Mouse (Mus musculus) cortical plate, adult 2 months (tissue): Measurements from ENCODE around the gene Car10. TPM values are rescaled to one million over a fixed set of nuclear protein-coding genes. Genes with fewer than 3 reads are reported as not detected.
A peak's percentile ranks its signal among the peaks of the same experiment; 100 is the strongest.

Experiments used
- H3K27ac ChIP-seq: fragments of 200-500 bp; 2 replicates; pipeline ENCODE4 v1.5.1; 2012; ENCODE audit warnings: low read length, control low read depth, inconsistent platforms; ENCODE audit not compliant: insufficient read depth
- H3K4me1 ChIP-seq: fragments of 200-500 bp; 2 replicates; pipeline ENCODE4 v1.6.1; 2011; ENCODE audit warnings: low read length; ENCODE audit not compliant: control insufficient read depth, insufficient read depth
- H3K4me3 ChIP-seq: fragments of 200-500 bp; 2 replicates; pipeline ENCODE4 v1.5.1; 2011; ENCODE audit warnings: mild to moderate bottlenecking, low read length, control low read depth; ENCODE audit not compliant: insufficient read depth
- CTCF ChIP-seq: fragments of 200-500 bp; IDR thresholded peaks from 2 replicates; pipeline ENCODE4 v1.5.1; 2011; ENCODE audit warnings: mild to moderate bottlenecking, control low read depth, low read length; ENCODE audit not compliant: insufficient read depth; ENCODE audit errors: extremely low read depth
- POLR2A ChIP-seq: fragments of 200-500 bp; IDR thresholded peaks from 2 replicates; pipeline ENCODE4 v1.6.1; 2011; ENCODE audit warnings: mild to moderate bottlenecking, low read length, control low read depth; ENCODE audit not compliant: insufficient read depth; ENCODE audit errors: extremely low read depth
- polyA plus RNA-seq: library from polyadenylated mRNA; depleted of rRNA; stranded (reverse); fragments of >200 nt; gene quantifications from 2 replicates; pipeline ENCODE4 v1.2.3, GENCODE M21; 2012; rRNA removed

Car10 gene
- polyA plus RNA-seq = 86.1 and 88.0 TPM in 2 replicates

DNA sequence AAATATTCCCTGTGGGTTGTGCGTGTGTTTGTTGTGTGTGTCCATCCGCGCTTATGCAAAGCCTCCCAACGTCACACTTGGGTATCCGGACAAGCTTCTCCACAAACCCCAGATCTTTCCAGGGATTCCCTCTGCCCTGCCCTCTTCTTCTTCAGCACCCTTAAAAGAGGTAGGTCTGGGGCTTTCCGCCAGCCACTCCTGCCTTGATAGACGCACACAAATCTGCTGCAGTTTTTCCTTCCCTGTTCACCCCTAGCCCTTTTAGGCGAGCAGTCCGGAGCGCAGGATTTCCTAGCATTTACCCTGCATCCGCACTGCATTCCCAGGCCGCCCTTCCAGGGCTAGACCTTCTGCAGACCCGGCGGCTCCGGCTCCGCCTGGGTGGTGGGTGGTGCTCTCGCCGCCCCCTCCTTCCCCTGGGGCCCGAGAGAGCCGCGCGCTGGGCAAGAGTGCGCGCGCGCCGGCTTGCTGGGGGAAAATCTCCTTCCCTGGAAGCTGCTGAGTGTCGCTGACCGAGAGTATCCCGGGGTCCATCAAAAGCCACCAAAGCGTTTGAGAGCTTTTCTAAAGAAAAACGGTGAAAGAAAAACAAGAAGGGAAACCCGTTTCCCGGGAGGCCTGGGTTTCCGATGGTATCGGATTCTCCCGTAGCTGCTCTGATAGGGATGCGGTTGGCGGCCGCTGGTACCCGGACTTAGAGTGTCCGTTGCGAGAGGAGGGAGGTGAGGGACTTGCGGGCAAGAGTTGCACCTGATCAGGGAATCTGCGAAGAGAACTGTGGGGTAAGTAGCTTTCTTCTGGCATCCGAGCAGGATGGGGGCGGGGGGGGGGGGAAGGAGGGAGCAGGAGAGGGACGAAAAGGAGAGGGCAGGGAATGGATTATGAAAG lies at the start of gene Car10:
TSS of gene Car10 (plus strand) at position 88 of the 888 bp plus-strand sequence.
- peak within 1 kb of the TSS; percentile 91 for H3K4me3 ChIP-seq
- H3K27ac ChIP-seq = peak within 1 kb of the TSS; percentile 61
- no peaks in the 10 kb centered on the region for H3K4me1 ChIP-seq
- TF ChIP-seq CTCF = no peak
- TF ChIP-seq POLR2A = peak; percentile 30; the same call in 1 of the 2 replicates

DNA sequence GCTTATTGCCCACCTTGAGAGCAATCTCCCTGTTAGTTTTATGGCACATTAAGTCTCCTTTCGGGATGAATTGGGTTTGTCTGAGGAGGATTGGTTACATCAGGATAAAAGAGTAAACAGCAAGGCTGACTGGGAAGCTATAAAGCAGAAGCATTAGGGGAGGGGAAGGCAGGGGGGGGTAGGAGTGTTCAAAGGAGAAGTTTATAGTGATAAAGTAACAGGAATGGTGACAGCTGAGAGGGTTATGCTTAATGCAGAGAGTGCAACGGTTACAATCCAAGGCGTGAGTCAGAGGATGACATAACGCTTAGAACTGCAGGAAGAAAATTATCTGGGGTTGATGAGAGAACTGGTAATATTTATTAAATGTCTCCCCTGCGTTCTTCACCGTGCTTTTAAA lies 32.8 kb upstream of the Car10 start:
- TF ChIP-seq CTCF (no peak), POLR2A (no peak)
- Histone ChIP-seq H3K27ac (no peak overlapping the region), H3K4me3 (no peak overlapping the region), H3K4me1 (no peaks in the 10 kb centered on the region)

DNA sequence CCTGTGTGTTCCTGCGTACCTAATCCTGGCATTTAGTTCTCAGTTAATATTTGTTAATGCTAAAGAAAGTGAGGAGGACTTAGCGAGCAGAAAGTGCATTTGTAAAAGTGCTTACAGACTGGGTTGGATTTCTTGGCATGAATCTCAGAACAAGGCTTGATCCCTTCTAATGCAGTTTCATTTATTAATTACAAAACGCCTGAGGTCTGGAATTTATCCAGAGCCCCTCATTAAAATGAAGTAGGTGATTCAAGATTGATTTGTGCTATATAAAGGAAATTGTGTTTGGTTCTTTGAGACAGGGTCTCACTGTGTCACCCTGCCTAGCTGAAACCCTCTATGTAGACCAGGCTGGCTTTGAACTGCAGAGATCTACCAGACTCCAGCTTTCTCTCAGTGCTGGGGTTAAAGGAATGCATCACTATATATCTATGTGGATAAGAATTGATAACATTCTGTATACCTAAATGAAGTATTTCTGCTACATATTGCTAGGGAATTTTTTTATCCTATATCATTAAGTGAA lies 32.1 kb upstream of the Car10 start:
- no peak overlapping the region for H3K4me3 ChIP-seq
- no peaks in the 10 kb centered on the region for H3K4me1 ChIP-seq
- no peak overlapping the region for H3K27ac ChIP-seq
- TF ChIP-seq CTCF = no peak
- TF ChIP-seq POLR2A = no peak

DNA sequence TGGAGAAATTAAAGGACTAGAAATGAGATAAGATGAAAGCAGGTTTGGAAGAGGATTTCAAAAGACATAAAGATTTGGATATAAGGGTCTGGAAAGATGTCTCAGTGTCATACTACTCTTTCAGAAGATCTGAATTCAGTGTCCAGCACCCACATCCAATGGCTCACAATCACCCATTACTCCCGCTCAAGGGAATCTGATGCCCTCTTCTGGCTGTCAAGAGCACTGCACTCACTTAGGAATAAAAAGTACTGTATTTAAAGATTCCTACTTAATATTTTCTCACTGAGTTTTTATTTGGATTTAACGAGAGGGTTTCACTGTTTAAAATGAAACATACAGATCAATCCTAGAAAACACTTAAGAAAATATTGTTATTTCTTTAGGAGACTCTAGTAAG lies 2.2 kb upstream of the Car10 start:
- Histone ChIP-seq H3K4me1 (no peaks in the 10 kb centered on the region), H3K4me3 (no peak overlapping the region), H3K27ac (no peak overlapping the region)
- no peak for TF ChIP-seq POLR2A
- TF ChIP-seq CTCF = peak; percentile 36; the same call in 1 of the 2 replicates

DNA sequence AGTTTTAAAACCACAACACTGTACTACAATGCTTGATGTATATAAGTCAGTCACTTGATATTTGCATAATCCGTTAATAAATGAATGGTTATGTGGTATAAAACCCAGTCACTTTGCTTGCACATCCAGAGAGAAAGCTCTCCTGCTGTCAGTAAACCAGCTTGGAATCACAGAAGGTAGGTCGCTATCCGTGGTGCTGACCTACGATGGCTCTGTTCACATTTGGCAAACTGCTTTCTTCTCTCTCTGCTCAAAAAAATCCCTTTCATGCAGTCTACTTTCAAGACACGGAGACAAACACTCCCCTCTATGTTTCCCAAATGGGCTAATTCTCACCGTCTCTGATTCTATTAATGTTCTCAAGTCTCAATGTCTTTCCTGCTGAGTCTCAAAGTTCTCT lies 827 bp upstream of the Car10 start:
- no peak for TF ChIP-seq POLR2A
- no peak for TF ChIP-seq CTCF
- no peak overlapping the region for H3K27ac ChIP-seq
- no peaks in the 10 kb centered on the region for H3K4me1 ChIP-seq
- H3K4me3 ChIP-seq = peak overlapping the region; percentile 91

DNA sequence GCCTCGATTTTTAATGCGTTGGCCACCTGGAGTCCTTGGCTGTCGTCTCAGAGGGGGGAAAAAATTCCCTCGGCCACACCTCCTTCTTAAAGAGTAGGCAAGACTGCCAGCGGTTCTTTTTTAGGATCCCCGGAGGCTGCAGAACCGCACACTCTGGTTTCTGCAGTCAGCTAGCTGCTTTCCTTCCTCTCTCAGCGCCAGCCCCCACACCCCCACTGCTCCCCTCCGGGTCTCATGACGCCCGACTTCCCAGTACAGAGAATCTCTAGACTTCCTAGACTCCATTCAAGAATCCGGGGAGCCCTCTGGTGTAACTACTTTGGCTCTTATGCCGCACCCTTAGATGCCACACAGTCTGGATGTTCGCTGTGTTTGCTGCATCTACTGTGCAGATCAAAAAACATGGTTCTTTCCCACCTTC lies 387 bp upstream of the Car10 start:
- Histone ChIP-seq H3K4me3 (peak overlapping the region; percentile 91), H3K4me1 (no peaks in the 10 kb centered on the region), H3K27ac (peak overlapping the region; percentile 16; the same call in 1 of the 2 replicates)
- TF ChIP-seq POLR2A = peak; percentile 41; the same call in 1 of the 2 replicates
- no peak for TF ChIP-seq CTCF

DNA sequence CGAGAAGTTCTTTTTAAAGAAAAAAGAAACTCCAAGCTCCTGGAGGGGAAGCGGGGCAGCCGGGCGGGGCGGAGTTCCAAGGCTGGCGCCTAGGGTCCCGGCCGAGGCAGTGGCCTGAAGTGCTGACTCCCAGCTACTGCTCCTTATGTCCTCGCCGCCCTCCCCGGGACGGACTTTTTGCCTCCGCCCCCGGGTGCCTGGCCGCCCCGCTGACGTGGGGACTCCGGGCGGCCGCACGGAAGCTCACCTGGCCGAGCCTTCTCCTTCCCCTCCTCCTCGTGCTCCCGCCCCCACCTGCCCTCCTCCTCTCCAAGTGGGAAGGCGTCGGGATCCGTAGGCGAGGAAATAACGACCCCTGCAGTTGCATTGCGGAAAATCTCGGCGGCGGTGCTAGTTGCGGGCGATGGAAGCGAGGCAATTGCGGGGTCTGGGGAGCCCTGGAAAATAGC lies 1.1 kb downstream of the Car10 start:
- Histone ChIP-seq H3K4me3 (peak overlapping the region; percentile 91), H3K4me1 (no peaks in the 10 kb centered on the region), H3K27ac (peak overlapping the region; percentile 24)
- TF ChIP-seq CTCF (peak; percentile 17; the same call in 1 of the 2 replicates), POLR2A (no peak)

DNA sequence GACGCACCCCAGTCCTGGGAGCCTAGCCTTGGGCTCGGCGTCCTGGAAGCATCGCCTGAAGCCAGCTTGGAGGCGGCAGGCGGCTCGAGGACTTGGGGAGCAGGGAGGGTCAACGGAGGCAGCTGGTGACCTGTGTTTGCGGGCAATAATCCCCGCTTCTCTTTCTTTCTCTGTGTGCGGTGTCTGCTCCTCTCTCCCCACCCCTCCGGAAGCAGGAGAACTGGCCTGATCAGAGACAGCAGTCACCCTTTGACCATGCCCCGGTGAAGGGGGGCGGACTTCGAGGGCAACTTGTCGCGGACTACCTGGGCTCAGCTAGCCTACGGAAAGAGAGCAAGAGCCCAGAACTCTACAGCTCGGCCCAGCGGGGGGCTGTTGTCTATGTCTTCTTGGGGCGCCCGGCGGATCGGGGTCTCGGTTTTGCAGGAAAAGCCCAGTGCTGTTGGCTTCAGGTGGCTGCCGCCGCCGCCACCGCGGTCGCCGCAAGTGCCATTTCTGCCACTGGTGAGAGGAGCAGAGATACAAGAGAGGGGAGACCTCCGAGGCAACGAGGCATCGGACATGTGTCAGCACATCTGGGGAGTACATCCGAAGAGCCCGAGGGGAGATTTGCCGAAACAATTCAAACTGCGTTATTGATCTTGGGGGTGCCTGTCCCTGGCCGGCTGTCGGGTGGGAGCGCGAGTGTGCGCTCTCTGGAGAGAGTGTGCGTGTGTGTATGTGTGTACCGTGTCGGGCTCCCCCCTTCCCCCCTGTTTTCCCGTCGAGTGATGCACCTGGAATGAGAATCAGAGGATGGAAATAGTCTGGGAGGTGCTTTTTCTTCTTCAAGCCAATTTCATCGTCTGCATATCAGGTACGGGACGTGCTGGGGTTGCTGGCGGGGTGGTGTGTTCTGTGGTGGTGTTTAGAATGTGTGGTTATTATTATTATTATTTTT lies 1.9 kb downstream of the Car10 start:
- H3K27ac ChIP-seq = peak overlapping the region; percentile 24
- no peaks in the 10 kb centered on the region; the same call in 1 of the 2 replicates for H3K4me1 ChIP-seq
- no peak for TF ChIP-seq POLR2A
- TF ChIP-seq CTCF = no peak
- H3K4me3 ChIP-seq = peak overlapping the region; percentile 91

DNA sequence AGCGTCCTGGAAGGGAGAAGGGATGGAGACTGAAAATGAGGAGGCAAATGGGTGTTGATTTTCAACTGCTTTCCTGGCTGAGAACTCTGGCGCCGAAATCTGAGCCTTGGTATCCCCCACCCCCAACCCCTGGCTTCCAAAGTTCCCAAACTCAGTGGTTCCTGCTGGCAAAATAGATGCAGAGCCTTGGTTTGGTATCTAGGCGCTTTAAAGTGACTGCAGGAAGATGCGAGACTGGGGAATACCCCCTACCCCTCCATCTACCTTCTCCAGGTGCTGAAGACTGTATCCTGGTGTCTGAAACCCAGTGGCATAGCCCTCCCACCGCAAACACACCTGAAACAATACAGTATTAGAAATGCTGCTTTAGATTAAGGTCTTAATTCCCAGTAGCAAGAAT lies 2.8 kb downstream of the Car10 start:
- Histone ChIP-seq H3K27ac (no peak overlapping the region), H3K4me1 (no peaks in the 10 kb centered on the region; the same call in 1 of the 2 replicates), H3K4me3 (peak overlapping the region; percentile 91)
- no peak for TF ChIP-seq POLR2A
- TF ChIP-seq CTCF = no peak
